Mouse (Mus musculus) G1E (cell line): ENCODE results near the gene Tmem94. TPM values are rescaled to one million over a fixed set of nuclear protein-coding genes. Genes with fewer than 3 reads are reported as not detected.

Experiments used
- ATAC-seq: 2 replicates; pipeline ENCODE4 v1.8.0; 2016; ENCODE audit warnings: mild to moderate bottlenecking; ENCODE audit not compliant: insufficient number of reproducible peaks, poor library complexity, low FRiP score, severe bottlenecking; ENCODE audit errors: extremely low read depth
- DNase-seq: peaks from one replicate; pipeline ENCODE4 v3.0.0; 2012; ENCODE audit warnings: low spot score
- H3K27me3 ChIP-seq: 2 replicates; pipeline ENCODE4 v1.6.1; 2012; ENCODE audit warnings: mild to moderate bottlenecking, low read length, inconsistent platforms; ENCODE audit not compliant: insufficient read depth
- H3K36me3 ChIP-seq: replicated peaks from 2 replicates; pipeline ENCODE3; 2012; ENCODE audit warnings: mild to moderate bottlenecking, inconsistent platforms
- H3K4me1 ChIP-seq: 2 replicates; pipeline ENCODE4 v1.6.1; 2012; ENCODE audit warnings: low read depth, low read length, inconsistent platforms, mixed read lengths; ENCODE audit not compliant: insufficient read depth
- H3K4me3 ChIP-seq: 2 replicates; pipeline ENCODE4 v1.5.1; 2012; ENCODE audit warnings: low read depth, mild to moderate bottlenecking, inconsistent platforms, low read length, moderate library complexity, mixed read lengths
- H3K9me3 ChIP-seq: replicated peaks from 2 replicates; pipeline ENCODE4 v1.6.1; 2012; ENCODE audit warnings: inconsistent platforms
- CTCF ChIP-seq: IDR thresholded peaks from 2 replicates; pipeline ENCODE4 v1.5.1; 2012; ENCODE audit warnings: low read depth, low read length, inconsistent platforms, mixed read lengths
- GATA1 ChIP-seq: IDR thresholded peaks from 2 replicates; pipeline ENCODE4 v1.6.1; 2012; ENCODE audit warnings: borderline replicate concordance, low read length, inconsistent platforms, mixed read lengths
- GATA2 ChIP-seq: IDR thresholded peaks from 2 replicates; pipeline ENCODE4 v1.6.1; 2012; ENCODE audit warnings: low read depth, low read length, inconsistent platforms, borderline replicate concordance
- POLR2AphosphoS5 ChIP-seq: IDR thresholded peaks from 2 replicates; pipeline ENCODE4 v1.6.1; 2012; ENCODE audit warnings: low read depth, low read length, inconsistent platforms; ENCODE audit not compliant: insufficient replicate concordance
- TAL1 ChIP-seq: conservative IDR thresholded peaks from 2 replicates; pipeline ENCODE4 v1.6.1; 2012; ENCODE audit warnings: low read depth, low read length, inconsistent platforms, mixed read lengths
- polyA plus RNA-seq: library from polyadenylated mRNA; stranded (reverse); fragments of >175 nt; gene quantifications from 2 replicates; pipeline ENCODE4 v1.2.3, GENCODE M21; 2012
- total RNA-seq, 2 experiments: library from RNA; stranded (forward) in 1 of 2; stranded (reverse) in 1 of 2; fragments of 200-1000 nt in 1 of 2; fragments of >200 nt in 1 of 2; fragmentation: Nextera tagmentation in 1 of 2; gene quantifications; 2 replicates each; pipeline ENCODE4 v1.2.3; 2014 to 2017

The Tmem94 gene
- total and polyA plus RNA-seq, 3 experiments: 18.1 to 67.9 (median 53.1) TPM

DNA sequence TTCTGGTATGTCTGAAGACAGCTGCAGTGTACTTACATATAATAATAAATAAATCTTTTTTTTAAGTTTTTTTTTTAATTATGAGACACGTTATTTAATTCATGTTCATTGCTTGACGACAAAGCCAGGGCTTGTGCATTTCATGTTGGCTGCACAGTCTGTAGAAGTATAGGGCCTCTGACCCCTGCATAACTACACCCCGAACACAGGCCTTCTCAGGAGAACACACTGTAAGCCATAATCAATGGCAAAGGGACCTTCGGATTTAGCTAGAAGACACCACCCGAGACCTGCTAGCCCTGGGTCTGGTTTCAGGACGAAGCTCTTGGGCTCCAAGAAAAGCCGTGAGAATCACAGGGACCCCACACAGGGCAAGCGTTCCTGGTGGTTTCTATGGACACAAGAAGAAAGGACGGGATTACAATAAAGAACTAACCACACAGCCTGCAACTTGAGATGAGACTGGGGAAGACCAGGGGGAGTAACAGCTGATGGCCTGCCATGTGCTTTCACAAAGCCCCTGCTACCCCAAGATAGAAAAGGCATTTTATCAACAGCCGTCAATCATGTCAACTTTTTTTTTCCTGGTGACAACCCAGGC, 27.5 kb upstream of the Tmem94 start:
- H3K4me3 ChIP-seq: no peak overlapping the region
- DNase-seq (no peak), ATAC-seq (no peak)
- no peaks in the 10 kb centered on the region for H3K9me3 ChIP-seq
- no peak for TF ChIP-seq GATA1
- no peak for TF ChIP-seq POLR2AphosphoS5
- no peak for TF ChIP-seq TAL1
- TF ChIP-seq GATA2: no peak
- TF ChIP-seq CTCF: no peak
- H3K36me3 ChIP-seq: no peaks in the 10 kb centered on the region
- no peaks in the 10 kb centered on the region for H3K4me1 ChIP-seq
- H3K27me3 ChIP-seq: peaks cover 40% of the 10 kb centered on the region

DNA sequence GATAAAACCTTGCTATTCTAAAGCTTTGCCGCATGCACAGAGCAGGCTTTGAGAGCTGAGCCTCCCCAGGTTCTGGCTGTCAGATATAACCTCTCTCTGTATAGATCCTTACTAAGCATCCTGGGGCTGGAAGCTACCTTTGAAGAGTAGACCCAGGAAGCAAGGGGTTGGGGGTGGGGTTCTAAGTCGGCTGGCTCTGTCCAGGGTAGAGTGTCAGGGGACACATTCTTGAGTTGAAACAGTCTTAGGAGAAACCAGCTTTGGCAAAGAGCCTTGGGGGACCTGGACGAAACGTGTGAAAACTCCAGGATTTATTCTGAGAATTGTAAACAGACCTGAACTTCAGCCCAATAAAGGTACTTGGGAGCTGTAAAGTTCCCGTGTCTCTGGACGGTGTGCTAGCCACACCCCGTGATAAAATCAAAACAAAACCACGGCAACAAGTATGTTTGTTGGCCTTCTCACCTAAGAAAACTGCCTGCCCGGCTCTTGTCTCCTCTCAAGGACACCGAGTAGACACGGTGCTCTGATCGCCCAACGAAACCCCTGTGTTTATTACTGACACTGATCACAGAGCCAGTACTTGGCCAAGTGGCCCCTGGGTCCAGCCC, 26.9 kb upstream of the Tmem94 start:
- Histone ChIP-seq H3K36me3 (no peaks in the 10 kb centered on the region), H3K27me3 (peaks cover 41% of the 10 kb centered on the region), H3K9me3 (no peaks in the 10 kb centered on the region), H3K4me3 (no peak overlapping the region), H3K4me1 (no peaks in the 10 kb centered on the region)
- no peak for ATAC-seq
- no peak for DNase-seq
- TF ChIP-seq CTCF (no peak), TAL1 (no peak), POLR2AphosphoS5 (no peak), GATA2 (no peak), GATA1 (no peak)

DNA sequence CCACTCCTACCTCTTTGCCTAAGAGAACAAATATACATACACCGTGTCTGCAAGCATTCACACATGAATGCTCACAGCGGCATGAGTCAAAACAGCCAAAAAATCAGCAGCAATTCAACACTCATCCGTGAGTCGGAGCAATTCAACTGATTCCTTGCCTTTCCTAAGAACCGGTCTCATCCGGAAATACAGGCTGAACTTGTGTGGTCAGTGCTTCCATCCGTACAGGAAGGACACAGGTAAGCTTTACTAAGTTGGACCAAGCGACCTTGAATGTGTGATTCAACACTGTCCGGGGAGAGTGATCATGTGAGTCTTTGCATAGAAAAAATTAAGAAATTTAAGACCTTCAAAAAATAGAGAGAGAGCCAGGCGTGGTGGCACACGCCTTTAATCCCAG, 24.2 kb upstream of the Tmem94 start:
- Histone ChIP-seq H3K36me3 (no peaks in the 10 kb centered on the region), H3K4me3 (no peak overlapping the region), H3K4me1 (no peaks in the 10 kb centered on the region), H3K9me3 (no peaks in the 10 kb centered on the region), H3K27me3 (peaks cover 53% of the 10 kb centered on the region)
- DNase-seq: no peak
- TF ChIP-seq POLR2AphosphoS5: no peak
- no peak for ATAC-seq

DNA sequence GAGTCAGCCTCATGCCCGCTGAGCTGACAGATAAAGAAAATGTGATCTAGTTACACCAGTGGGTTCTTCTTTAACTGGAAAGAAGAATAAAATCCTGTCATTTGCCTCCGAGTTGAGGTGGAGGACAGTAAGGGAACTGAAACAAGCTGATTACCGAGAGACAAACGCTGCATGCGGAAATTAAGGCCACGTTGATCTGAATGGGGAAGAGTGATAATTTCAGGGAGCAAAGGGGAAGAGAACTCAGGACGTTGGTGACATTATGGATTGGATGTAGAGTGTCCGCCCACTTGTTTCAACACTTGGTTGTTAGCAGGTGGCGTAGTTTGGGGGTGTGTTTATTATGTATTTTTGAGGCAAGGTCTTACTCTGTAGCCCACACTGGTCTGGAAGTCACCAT, 22.3 kb upstream of the Tmem94 start:
- H3K4me1 ChIP-seq: peaks cover 12% of the 10 kb centered on the region
- no peaks in the 10 kb centered on the region for H3K36me3 ChIP-seq
- TF ChIP-seq POLR2AphosphoS5 (no peak), GATA2 (no peak), TAL1 (no peak), CTCF (no peak), GATA1 (no peak)
- ATAC-seq: no peak
- H3K4me3 ChIP-seq: no peak overlapping the region
- H3K27me3 ChIP-seq: peaks cover 60% of the 10 kb centered on the region
- no peaks in the 10 kb centered on the region for H3K9me3 ChIP-seq
- DNase-seq: no peak

DNA sequence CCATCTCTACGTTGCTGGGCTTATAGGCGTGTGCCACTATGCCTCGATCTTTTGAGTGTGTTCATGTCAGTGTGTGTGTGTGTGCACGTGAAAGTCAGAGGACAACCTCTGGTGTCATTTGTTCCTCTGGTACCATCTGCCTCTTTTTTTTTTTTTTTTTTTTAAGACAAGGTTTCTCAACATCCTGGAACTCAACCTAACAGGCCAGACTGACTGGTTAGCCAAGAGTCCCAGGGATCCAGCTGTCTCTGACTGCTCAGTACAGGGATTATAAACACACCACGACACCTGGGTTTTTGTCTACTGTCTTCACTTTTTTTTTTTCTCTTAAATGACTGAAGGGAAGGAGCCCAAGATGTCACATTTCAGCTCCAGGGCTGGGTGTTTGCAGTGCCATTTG, 20.8 kb upstream of the Tmem94 start:
- H3K4me3 ChIP-seq: no peak overlapping the region
- peaks cover 12% of the 10 kb centered on the region for H3K4me1 ChIP-seq
- TF ChIP-seq POLR2AphosphoS5: no peak
- TF ChIP-seq TAL1: no peak
- no peak for TF ChIP-seq GATA1
- no peak for TF ChIP-seq GATA2
- TF ChIP-seq CTCF: no peak
- ATAC-seq: no peak
- no peaks in the 10 kb centered on the region for H3K9me3 ChIP-seq
- H3K36me3 ChIP-seq: no peaks in the 10 kb centered on the region
- peaks cover 55% of the 10 kb centered on the region for H3K27me3 ChIP-seq
- DNase-seq: no peak

DNA sequence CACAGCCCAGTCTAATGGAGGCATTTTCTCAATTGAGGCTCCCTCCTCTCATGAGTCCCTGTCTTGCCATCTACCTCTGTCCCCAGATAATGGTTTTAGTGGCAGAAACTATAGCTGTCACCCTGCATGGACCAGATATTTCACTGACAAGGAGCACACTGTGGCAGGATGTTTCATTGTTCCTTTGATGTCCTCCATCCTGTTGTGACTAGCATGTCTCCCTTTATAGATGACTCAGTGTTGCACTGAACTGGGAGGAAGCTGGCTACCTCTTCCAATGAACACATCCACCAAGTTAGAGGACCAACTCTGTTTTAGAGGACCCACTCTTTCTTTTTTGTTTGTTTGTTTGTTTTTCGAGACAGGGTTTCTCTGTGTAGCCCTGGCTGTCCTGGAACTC, 19.1 kb upstream of the Tmem94 start:
- peaks cover 12% of the 10 kb centered on the region for H3K4me1 ChIP-seq
- H3K36me3 ChIP-seq: no peaks in the 10 kb centered on the region
- no peak for ATAC-seq
- H3K27me3 ChIP-seq: peaks cover 53% of the 10 kb centered on the region
- H3K9me3 ChIP-seq: no peaks in the 10 kb centered on the region
- DNase-seq: no peak
- no peak overlapping the region for H3K4me3 ChIP-seq
- TF ChIP-seq TAL1: no peak
- TF ChIP-seq POLR2AphosphoS5: no peak
- no peak for TF ChIP-seq GATA2
- no peak for TF ChIP-seq GATA1
- TF ChIP-seq CTCF: no peak

DNA sequence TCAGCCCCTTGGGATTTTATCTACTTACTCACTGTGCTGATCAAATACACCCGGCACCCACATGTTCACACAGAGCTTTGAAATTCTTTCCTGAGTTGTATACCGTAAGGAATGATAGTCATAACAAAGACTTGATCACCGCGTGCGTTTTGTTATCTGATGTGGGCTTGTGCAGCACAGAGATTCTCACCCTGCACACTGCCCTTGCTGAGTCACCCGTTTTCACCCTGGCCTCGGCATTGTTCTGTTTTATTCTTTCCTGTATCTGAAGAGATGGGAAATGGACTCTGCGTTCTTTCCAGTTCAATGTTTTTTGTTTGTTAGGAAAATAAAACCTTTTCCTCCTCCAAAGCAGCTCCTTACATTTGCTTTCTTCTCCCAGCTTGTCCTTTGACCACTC, 18.5 kb upstream of the Tmem94 start:
- Histone ChIP-seq H3K9me3 (no peaks in the 10 kb centered on the region), H3K27me3 (peaks cover 49% of the 10 kb centered on the region), H3K4me1 (peaks cover 14% of the 10 kb centered on the region), H3K36me3 (no peaks in the 10 kb centered on the region), H3K4me3 (no peak overlapping the region)
- peak; percentile 34; the same call in 1 of the 2 replicates for ATAC-seq
- DNase-seq: no peak
- TF ChIP-seq GATA1: no peak
- TF ChIP-seq GATA2: no peak
- no peak for TF ChIP-seq CTCF
- TF ChIP-seq TAL1: no peak
- no peak for TF ChIP-seq POLR2AphosphoS5
